Mouse (Mus musculus) brown adipose tissue, adult 24 weeks (tissue): Measurements from ENCODE around the gene Olfml3. TPM values are rescaled to one million over a fixed set of nuclear protein-coding genes. Genes with fewer than 3 reads are reported as not detected.

Experiments
- H3K27ac ChIP-seq: fragments of 200-500 bp; replicated peaks from 2 replicates; pipeline ENCODE4 v1.5.1; 2012; ENCODE audit warnings: low read depth, mild to moderate bottlenecking, low read length
- H3K4me1 ChIP-seq: fragments of 200-500 bp; 2 replicates; pipeline ENCODE4 v1.6.1; 2012; ENCODE audit warnings: low read length, mixed read lengths; ENCODE audit not compliant: control insufficient read depth, insufficient read depth, insufficient read length
- H3K4me3 ChIP-seq: fragments of 200-500 bp; 2 replicates; pipeline ENCODE4 v1.5.1; 2012; ENCODE audit warnings: low read depth, mild to moderate bottlenecking, low read length, moderate library complexity; ENCODE audit not compliant: insufficient read depth
- polyA plus RNA-seq: library from polyadenylated mRNA; stranded (reverse); fragments of >200 nt; gene quantifications from 2 replicates; pipeline ENCODE4 v1.2.4, GENCODE M21; 2012; ENCODE audit not compliant: missing spikeins, insufficient read depth, insufficient read length

Gene Olfml3
- polyA plus RNA-seq, 1 experiment: 2.5 TPM

- H3K4me3 ChIP-seq: no peak overlapping the region
- H3K27ac ChIP-seq: no peak overlapping the region
- 0 out of 2 replicates have a peak, but pooled peaks cover 1% of the 10 kb centered on the region for H3K4me1 ChIP-seq
These were observed 4.6 kb downstream of the Olfml3 start for GRCm38 (mm10) chr3:103733176-103733575.

GRCm38 (mm10) chr3:103732116-103732515, 5.7 kb downstream of the Olfml3 start:
- Histone ChIP-seq H3K27ac (no peak overlapping the region), H3K4me3 (no peak overlapping the region), H3K4me1 (no peaks in the 10 kb centered on the region)

GRCm38 (mm10) chr3:103729850-103730249, 8.0 kb downstream of the Olfml3 start:
- H3K4me1 ChIP-seq: no peaks in the 10 kb centered on the region
- no peak overlapping the region for H3K27ac ChIP-seq
- H3K4me3 ChIP-seq: no peak overlapping the region

GRCm38 (mm10) chr3:103727813-103728326, 9.9 kb downstream of the Olfml3 start:
- no peak overlapping the region for H3K4me3 ChIP-seq
- no peaks in the 10 kb centered on the region for H3K4me1 ChIP-seq
- H3K27ac ChIP-seq: no peak overlapping the region

- Histone ChIP-seq H3K4me1 (no peaks in the 10 kb centered on the region), H3K27ac (no peak overlapping the region), H3K4me3 (no peak overlapping the region)
These were observed 11.2 kb downstream of the Olfml3 start for GRCm38 (mm10) chr3:103726642-103727041.

- no peak overlapping the region for H3K27ac ChIP-seq
- no peak overlapping the region for H3K4me3 ChIP-seq
- H3K4me1 ChIP-seq: no peaks in the 10 kb centered on the region
These were observed 13.7 kb downstream of the Olfml3 start for GRCm38 (mm10) chr3:103724137-103724536.

- no peak overlapping the region for H3K4me3 ChIP-seq
- peaks cover 3% of the 10 kb centered on the region; the same call in 1 of the 2 replicates for H3K4me1 ChIP-seq
- H3K27ac ChIP-seq: no peak overlapping the region
These were observed 19.1 kb downstream of the Olfml3 start for GRCm38 (mm10) chr3:103718728-103719127.

GRCm38 (mm10) chr3:103716774-103717760, 20.7 kb downstream of the Olfml3 start:
- Histone ChIP-seq H3K27ac (no peak overlapping the region), H3K4me3 (no peak overlapping the region), H3K4me1 (peaks cover 3% of the 10 kb centered on the region; the same call in 1 of the 2 replicates)

GRCm38 (mm10) chr3:103715762-103716693, 21.8 kb downstream of the Olfml3 start:
- Histone ChIP-seq H3K4me3 (no peak overlapping the region), H3K4me1 (peaks cover 3% of the 10 kb centered on the region; the same call in 1 of the 2 replicates), H3K27ac (no peak overlapping the region)

GRCm38 (mm10) chr3:103714942-103715341, 22.9 kb downstream of the Olfml3 start:
- no peak overlapping the region for H3K4me3 ChIP-seq
- peaks cover 3% of the 10 kb centered on the region; the same call in 1 of the 2 replicates for H3K4me1 ChIP-seq
- no peak overlapping the region for H3K27ac ChIP-seq

- Histone ChIP-seq H3K27ac (no peak overlapping the region), H3K4me1 (peaks cover 3% of the 10 kb centered on the region; the same call in 1 of the 2 replicates), H3K4me3 (no peak overlapping the region)
These were observed 23.4 kb downstream of the Olfml3 start for GRCm38 (mm10) chr3:103714236-103714875.

GRCm38 (mm10) chr3:103712196-103712595, 25.6 kb downstream of the Olfml3 start:
- H3K27ac ChIP-seq: no peak overlapping the region
- no peak overlapping the region for H3K4me3 ChIP-seq
- H3K4me1 ChIP-seq: peaks cover 3% of the 10 kb centered on the region; the same call in 1 of the 2 replicates

- Histone ChIP-seq H3K4me3 (no peak overlapping the region), H3K4me1 (no peaks in the 10 kb centered on the region), H3K27ac (no peak overlapping the region)
These were observed 28.2 kb downstream of the Olfml3 start for GRCm38 (mm10) chr3:103709470-103710040.

- Histone ChIP-seq H3K27ac (no peak overlapping the region), H3K4me3 (no peak overlapping the region), H3K4me1 (no peaks in the 10 kb centered on the region)
These were observed 32.4 kb downstream of the Olfml3 start for GRCm38 (mm10) chr3:103705426-103705825.
